Mouse (Mus musculus) right cerebral cortex, postnatal 14 days (tissue): ENCODE data around the gene Inhba.

Experiments
- DNase-seq: peaks from one replicate; pipeline ENCODE4 v3.0.0; 2022

The Inhba gene

GRCm38 (mm10) chr13:16023070-16024039 is 11.7 kb downstream of the Inhba start:
- peak; percentile 10 for DNase-seq

- no peak for DNase-seq
Measured at GRCm38 (mm10) chr13:16030557-16031057, 19.0 kb downstream of the Inhba start.

- DNase-seq, result no peak
Measured at GRCm38 (mm10) chr13:16032425-16032824, 20.8 kb downstream of the Inhba start.

- DNase-seq, result no peak
Measured at GRCm38 (mm10) chr13:16032935-16033592, 21.4 kb downstream of the Inhba start.

GRCm38 (mm10) chr13:16069079-16069478 is 57.4 kb downstream of the Inhba start:
- DNase-seq, result no peak

GRCm38 (mm10) chr13:16077276-16077675 is 65.6 kb downstream of the Inhba start:
- no peak for DNase-seq

- no peak for DNase-seq
Measured at GRCm38 (mm10) chr13:16078216-16078731, 66.6 kb downstream of the Inhba start.

- no peak for DNase-seq
Measured at GRCm38 (mm10) chr13:16080205-16080604, 68.6 kb downstream of the Inhba start.
